Mouse (Mus musculus): ENCODE data around the gene Nfatc3.

DNA sequence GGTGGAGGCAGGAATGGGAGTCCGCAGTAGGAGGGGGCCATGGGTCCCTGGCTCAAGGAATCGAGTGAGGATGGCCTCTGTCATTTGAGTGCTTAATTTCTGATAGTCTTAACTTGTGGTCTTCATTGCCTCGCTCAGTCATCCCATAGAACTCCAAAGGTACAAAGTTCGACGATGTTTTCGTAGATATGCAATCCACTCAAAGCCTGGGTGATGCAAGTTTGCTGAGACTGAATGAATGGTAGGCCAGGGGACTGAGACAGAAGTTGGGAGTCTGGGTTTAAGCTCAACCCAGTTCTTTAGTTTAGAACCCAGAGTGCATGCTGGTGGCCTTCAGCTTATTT is 47.0 kb upstream of the Nfatc3 start, which contains the start of gene Ddx28:
- no peak for TF ChIP-seq POLR2A (IDR thresholded peaks at IDR 0.05; ENCODE audit: borderline replicate concordance, low read depth, low read length)
- no peak for TF ChIP-seq CTCF (IDR thresholded peaks at IDR 0.05; ENCODE audit: low read depth, low read length)

Data from bone marrow macrophage, adult 2 months (primary cell).